Mouse (Mus musculus) midbrain, embryonic 14.5 days (tissue): Measurements from ENCODE around the gene Lca5. TPM values are rescaled to one million over a fixed set of nuclear protein-coding genes. Genes with fewer than 3 reads are reported as not detected.

ENCODE experiments used
- ATAC-seq: fragments of 200-750 bp; cut with Nextera tagmentation; 2 replicates; pipeline ENCODE4 v1.8.0; 2017; ENCODE audit warnings: moderate number of reproducible peaks, moderate library complexity; ENCODE audit not compliant: low FRiP score, low TSS enrichment
- DNase-seq: peaks from one replicate; pipeline ENCODE4 v3.0.0-alpha.2; 2015
- H3K27ac ChIP-seq: fragments of 300-500 bp; sonication (generic); replicated peaks from 2 replicates; pipeline ENCODE4 v1.5.1; 2014; ENCODE audit warnings: mild to moderate bottlenecking, low read depth, low read length, moderate library complexity
- H3K27me3 ChIP-seq: fragments of 300-500 bp; sonication (generic); 2 replicates; pipeline ENCODE4 v1.6.1; 2014; ENCODE audit warnings: low read length, control low read depth, mixed read lengths; ENCODE audit not compliant: control insufficient read depth, insufficient read depth
- H3K36me3 ChIP-seq: fragments of 300-500 bp; sonication (generic); 2 replicates; pipeline ENCODE4 v1.6.1; 2014; ENCODE audit warnings: low read length, control low read depth; ENCODE audit not compliant: control insufficient read depth, insufficient read depth
- H3K4me1 ChIP-seq: fragments of 300-500 bp; sonication (generic); 2 replicates; pipeline ENCODE4 v1.6.1; 2014; ENCODE audit warnings: mild to moderate bottlenecking, antibody characterized with exemption, low read length, control low read depth; ENCODE audit not compliant: control insufficient read depth, insufficient read depth
- H3K4me2 ChIP-seq: fragments of 300-500 bp; sonication (generic); 2 replicates; pipeline ENCODE4 v1.6.1; 2014; ENCODE audit warnings: mild to moderate bottlenecking, low read length, moderate library complexity
- H3K4me3 ChIP-seq: fragments of 300-500 bp; sonication (generic); replicated peaks from 2 replicates; pipeline ENCODE4 v1.5.1; 2014; ENCODE audit warnings: low read depth, low read length
- H3K9ac ChIP-seq: fragments of 300-500 bp; sonication (generic); replicated peaks from 2 replicates; pipeline ENCODE4 v1.6.1; 2014; ENCODE audit warnings: mild to moderate bottlenecking, low read length, moderate library complexity
- H3K9me3 ChIP-seq: fragments of 300-500 bp; sonication (generic); 2 replicates; pipeline ENCODE4 v1.6.1; 2016; ENCODE audit warnings: low read length, control low read depth, mixed read lengths; ENCODE audit not compliant: control insufficient read depth
- WGBS: fragments of 180-500 bp; shearing (Covaris S2); extraction: QIAGEN DNeasy Blood & Tissue Kit; methylation state at CpG from one replicate; pipeline ENCODE4 v1.1.7; 2014; 5-methylcytosine and 5-hydroxymethylcytosine counted together
- polyA plus RNA-seq: library from polyadenylated mRNA; unstranded; fragments of >200 nt; fragmentation: Nextera tagmentation; extraction: Ambion mirVana; gene quantifications from 2 replicates; pipeline ENCODE4 v1.2.1, GENCODE M21; 2014

Lca5 gene
- polyA plus RNA-seq, 1 experiment from 2014 or later, result 23.5 TPM

GRCm38 (mm10) chr9:83351171-83351570 lies 89.8 kb downstream of the Lca5 start:
- Histone ChIP-seq H3K27ac (0 out of 2 replicates have a peak overlapping the region, but pooled peaks have one; percentile 5), H3K4me1 (peaks cover 11% of the 10 kb centered on the region; the same call in 1 of the 2 replicates), H3K9ac (no peak overlapping the region), H3K9me3 (no peaks in the 10 kb centered on the region), H3K4me3 (no peak overlapping the region), H3K36me3 (no peaks in the 10 kb centered on the region), H3K4me2 (no peak overlapping the region), H3K27me3 (no peaks in the 10 kb centered on the region)
- ATAC-seq (0 out of 2 replicates have a peak, but pooled peaks have one; percentile 22), DNase-seq (peak; percentile 26)
- WGBS, result 54% methylated on average over 5 of the region's 5 CpGs

DNA sequence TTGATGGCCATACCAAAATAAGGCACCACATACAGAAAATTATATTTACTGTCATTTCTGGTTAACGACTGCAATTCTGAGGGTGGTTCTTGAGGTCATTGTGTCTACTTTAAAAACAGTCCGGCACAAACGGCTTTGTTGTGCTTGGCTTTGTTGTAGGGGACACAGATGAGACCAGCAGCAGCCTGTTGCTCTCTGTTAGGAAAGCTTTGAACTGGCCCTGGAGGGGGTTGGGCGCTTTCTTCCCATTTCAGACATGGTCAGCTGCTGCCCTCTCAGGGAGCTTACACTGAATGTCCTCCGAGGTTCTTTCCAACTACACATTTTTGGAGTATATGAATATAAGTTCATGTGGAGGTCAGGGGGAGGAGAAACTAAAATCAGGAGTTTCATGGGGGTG lies 90.3 kb downstream of the Lca5 start:
- Histone ChIP-seq H3K4me2 (no peak overlapping the region), H3K27me3 (no peaks in the 10 kb centered on the region), H3K27ac (no peak overlapping the region), H3K9ac (no peak overlapping the region), H3K4me3 (no peak overlapping the region), H3K36me3 (no peaks in the 10 kb centered on the region), H3K4me1 (peaks cover 11% of the 10 kb centered on the region; the same call in 1 of the 2 replicates), H3K9me3 (no peaks in the 10 kb centered on the region)
- DNase-seq (peak; percentile 53), ATAC-seq (no peak)
- 4% methylated on average over 5 of the region's 5 CpGs for WGBS

DNA sequence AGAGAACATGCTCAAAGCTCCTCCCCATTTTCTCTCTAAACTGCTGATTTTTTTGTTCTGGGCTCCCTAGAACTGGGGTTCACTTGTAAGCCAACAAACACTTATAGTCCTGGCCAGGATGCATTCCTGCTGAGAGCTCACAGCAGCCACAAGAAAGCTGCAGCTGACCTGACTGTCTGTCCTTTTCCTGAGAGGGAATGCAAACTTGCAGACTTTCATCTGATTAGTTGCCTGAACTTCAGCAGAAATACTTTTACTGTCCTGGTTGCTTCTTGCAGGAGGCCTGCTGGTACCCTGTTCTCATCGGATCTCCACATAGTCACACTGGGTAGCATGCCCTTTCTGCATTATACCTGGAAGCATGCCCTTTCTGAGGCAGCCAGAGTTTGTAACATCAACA lies 91.0 kb downstream of the Lca5 start:
- no peak overlapping the region for H3K9ac ChIP-seq
- no peak overlapping the region for H3K4me2 ChIP-seq
- H3K4me1 ChIP-seq, result peaks cover 11% of the 10 kb centered on the region; the same call in 1 of the 2 replicates
- no peak overlapping the region for H3K27ac ChIP-seq
- DNase-seq (peak; percentile 6), ATAC-seq (no peak)
- H3K4me3 ChIP-seq, result no peak overlapping the region
- WGBS, result 11% methylated on average over 1 of the region's 1 CpGs
- H3K9me3 ChIP-seq, result no peaks in the 10 kb centered on the region
- H3K27me3 ChIP-seq, result no peaks in the 10 kb centered on the region
- no peaks in the 10 kb centered on the region for H3K36me3 ChIP-seq

- Histone ChIP-seq H3K36me3 (no peaks in the 10 kb centered on the region), H3K4me3 (no peak overlapping the region), H3K27ac (no peak overlapping the region), H3K4me2 (no peak overlapping the region), H3K27me3 (no peaks in the 10 kb centered on the region), H3K9ac (no peak overlapping the region), H3K4me1 (peaks cover 11% of the 10 kb centered on the region; the same call in 1 of the 2 replicates), H3K9me3 (no peaks in the 10 kb centered on the region)
- peak; percentile 53; the same call in 1 of the 2 replicates for ATAC-seq
- WGBS, result 2% methylated on average over 3 of the region's 3 CpGs
- peak; percentile 19 for DNase-seq
Measured at GRCm38 (mm10) chr9:83349504-83349903, 91.4 kb downstream of the Lca5 start.

DNA sequence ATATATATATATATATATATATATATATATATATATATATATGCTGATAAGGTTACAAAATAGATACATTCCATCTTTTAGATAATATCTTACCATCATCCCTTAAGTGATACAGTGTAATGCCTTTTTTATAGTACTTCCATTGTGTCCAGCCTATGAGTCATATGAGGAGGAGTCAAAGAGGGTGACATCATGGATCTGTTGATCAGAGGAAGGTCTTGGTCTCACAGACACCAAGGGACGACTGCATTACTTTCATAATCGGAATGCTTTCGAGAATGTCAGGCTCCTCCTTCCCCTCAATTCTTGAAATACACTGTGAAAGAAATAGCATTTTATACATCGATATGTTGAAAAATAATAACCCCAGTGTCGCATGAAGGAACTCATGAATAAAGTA lies 93.4 kb downstream of the Lca5 start:
- ATAC-seq (no peak), DNase-seq (no peak)
- 84% methylated on average over 5 of the region's 5 CpGs for WGBS
- Histone ChIP-seq H3K4me2 (no peak overlapping the region), H3K4me3 (no peak overlapping the region), H3K9me3 (no peaks in the 10 kb centered on the region), H3K9ac (no peak overlapping the region), H3K36me3 (no peaks in the 10 kb centered on the region), H3K4me1 (peaks cover 11% of the 10 kb centered on the region; the same call in 1 of the 2 replicates), H3K27me3 (no peaks in the 10 kb centered on the region), H3K27ac (no peak overlapping the region)

DNA sequence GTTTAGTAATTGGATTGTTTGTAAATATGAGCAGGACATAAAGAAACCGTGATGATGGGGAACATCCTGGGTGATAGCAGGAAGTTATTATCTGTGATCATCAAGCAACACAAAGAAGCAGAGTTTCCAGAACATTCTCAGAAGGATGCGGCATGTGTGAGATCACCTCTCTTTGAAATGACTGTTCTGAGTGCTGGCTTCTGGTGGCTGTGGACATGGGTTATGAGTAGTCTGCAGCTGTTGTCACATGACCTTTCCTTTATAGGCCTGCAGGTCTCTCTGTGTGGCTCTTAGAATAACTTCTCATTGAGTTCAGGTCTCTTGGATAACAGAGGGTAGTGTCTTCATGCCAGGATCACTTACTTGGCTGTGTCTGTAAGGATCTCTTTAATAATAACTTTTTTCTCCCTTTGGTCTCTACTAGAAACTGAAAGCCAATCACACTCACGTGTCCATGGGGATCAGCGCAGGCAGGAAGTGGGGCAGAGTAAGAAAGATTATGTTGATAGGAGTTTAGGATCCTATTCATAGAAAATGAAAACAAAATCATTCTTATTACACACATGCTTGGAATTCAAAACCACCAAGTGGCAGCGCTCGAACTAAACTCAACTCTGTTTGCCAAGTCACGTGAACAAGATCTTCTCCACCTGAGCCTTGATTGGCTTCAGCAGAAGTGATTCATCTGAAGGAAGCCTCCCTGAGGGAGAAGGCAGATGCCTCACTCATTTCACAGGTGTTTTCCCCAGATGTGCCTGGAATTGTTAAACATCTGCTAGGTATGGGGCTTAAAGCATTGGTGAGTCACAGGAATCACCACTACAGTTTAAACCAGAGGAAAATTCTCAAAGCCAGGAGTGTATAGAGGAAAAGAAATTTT lies 98.2 kb downstream of the Lca5 start:
- Histone ChIP-seq H3K4me1 (no peaks in the 10 kb centered on the region), H3K9ac (no peak overlapping the region), H3K27me3 (no peaks in the 10 kb centered on the region), H3K4me3 (no peak overlapping the region), H3K4me2 (no peak overlapping the region), H3K36me3 (no peaks in the 10 kb centered on the region), H3K27ac (no peak overlapping the region), H3K9me3 (no peaks in the 10 kb centered on the region)
- no peak for ATAC-seq
- 89% methylated on average over 7 of the region's 7 CpGs for WGBS
- DNase-seq, result no peak

Other genes starting within 250 kb of the Lca5 start
- gene Sh3bgrl2, start 107.2 kb upstream of the Lca5 start, polyA plus RNA-seq, result 10.7 and 11.3 TPM in 2 replicates